Mouse (Mus musculus): ENCODE data around the gene Sox30.

DNA sequence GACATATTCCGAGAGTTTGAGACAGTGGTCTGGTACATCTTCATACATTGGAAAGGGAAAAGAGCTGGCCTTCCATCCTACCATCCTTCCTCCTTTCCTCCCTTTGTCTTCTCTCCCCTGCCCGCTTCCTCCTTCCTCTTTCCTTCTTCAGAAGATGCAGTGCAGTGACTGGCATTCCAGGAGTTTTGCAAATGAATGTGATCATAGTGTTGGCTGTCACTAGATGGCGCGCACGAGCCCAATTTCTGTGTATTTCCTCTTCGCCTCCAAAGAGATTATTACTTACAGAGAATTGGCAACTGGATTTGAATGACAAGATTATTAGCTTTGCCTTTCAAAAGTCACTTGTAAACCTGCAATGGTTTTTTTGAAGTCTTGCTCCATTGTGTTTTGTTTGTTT is 36.0 kb downstream of the Sox30 start:
- TF ChIP-seq CTCF (IDR thresholded peaks at IDR 0.05; ENCODE audit: extremely low read depth, insufficient read length, insufficient replicate concordance, low read depth, low read length) (no peak), POLR2A (IDR thresholded peaks at IDR 0.05; ENCODE audit: low read depth, low read length) (no peak)

Data from small intestine, adult 2 months (tissue).